Mouse (Mus musculus) intestine, postnatal 0 days (tissue): Measurements from ENCODE around the gene Mras. TPM values are rescaled to one million over a fixed set of nuclear protein-coding genes. Genes with fewer than 3 reads are reported as not detected.

ENCODE experiments used
- ATAC-seq: fragments of 200-750 bp; cut with Nextera tagmentation; 2 replicates; pipeline ENCODE4 v1.8.0; 2017; ENCODE audit warnings: mild to moderate bottlenecking, moderate TSS enrichment, moderate library complexity
- H3K27ac ChIP-seq: fragments of 300-500 bp; sonication (generic); 2 replicates; pipeline ENCODE4 v1.5.1; 2014; ENCODE audit warnings: mild to moderate bottlenecking, low read depth, low read length, moderate library complexity
- H3K27me3 ChIP-seq: fragments of 300-500 bp; sonication (generic); replicated peaks from 2 replicates; pipeline ENCODE4 v1.6.1; 2014; ENCODE audit warnings: low read length, mixed read lengths; ENCODE audit not compliant: control insufficient read depth, insufficient read depth
- H3K36me3 ChIP-seq: fragments of 300-500 bp; sonication (generic); 2 replicates; pipeline ENCODE4 v1.6.1; 2014; ENCODE audit warnings: mild to moderate bottlenecking, moderate library complexity; ENCODE audit not compliant: control insufficient read depth, insufficient read depth
- H3K4me1 ChIP-seq: fragments of 300-500 bp; sonication (generic); replicated peaks from 2 replicates; pipeline ENCODE4 v1.6.1; 2014; ENCODE audit warnings: antibody characterized with exemption, low read length, mixed read lengths; ENCODE audit not compliant: control insufficient read depth, insufficient read depth
- H3K4me2 ChIP-seq: fragments of 300-500 bp; sonication (generic); replicated peaks from 2 replicates; pipeline ENCODE4 v1.6.1; 2014; ENCODE audit warnings: low read depth, mild to moderate bottlenecking, moderate library complexity
- H3K4me3 ChIP-seq: fragments of 300-500 bp; sonication (generic); 2 replicates; pipeline ENCODE4 v1.5.1; 2014; ENCODE audit warnings: low read depth, low read length
- H3K9ac ChIP-seq: fragments of 300-500 bp; sonication (generic); 2 replicates; pipeline ENCODE4 v1.6.1; 2014; ENCODE audit warnings: mild to moderate bottlenecking, low read depth, low read length
- H3K9me3 ChIP-seq: fragments of 300-500 bp; sonication (generic); 2 replicates; pipeline ENCODE4 v1.6.1; 2016; ENCODE audit warnings: mixed run types; ENCODE audit not compliant: control insufficient read depth
- CTCF ChIP-seq: sonication (generic); IDR thresholded peaks from 2 replicates; pipeline ENCODE4 v1.5.1; 2016; ENCODE audit warnings: low read depth, mild to moderate bottlenecking, control low read depth, antibody characterized with exemption, moderate library complexity
- WGBS: fragments of 180-500 bp; shearing (Covaris S2); extraction: QIAGEN DNeasy Blood & Tissue Kit; methylation state at CpG from one replicate; pipeline ENCODE4 v1.1.7; 2014; 5-methylcytosine and 5-hydroxymethylcytosine counted together
- polyA plus RNA-seq: library from polyadenylated mRNA; unstranded; fragments of >200 nt; fragmentation: Nextera tagmentation; extraction: Ambion mirVana; gene quantifications from 2 replicates; pipeline ENCODE4 v1.2.1, GENCODE M21; 2015

Mras gene
- polyA plus RNA-seq, 1 experiment from 2014 or later: 7.6 TPM

GRCm38 (mm10) chr9:99471334-99471733 lies 34.2 kb upstream of the Mras start:
- 36% methylated on average over 7 of the region's 7 CpGs for WGBS
- Histone ChIP-seq H3K27ac (peak overlapping the region; percentile 84), H3K4me2 (no peak overlapping the region; the same call in 1 of the 2 replicates), H3K27me3 (no peaks in the 10 kb centered on the region), H3K4me1 (no peaks in the 10 kb centered on the region), H3K9ac (no peak overlapping the region), H3K36me3 (no peaks in the 10 kb centered on the region; the same call in 1 of the 2 replicates), H3K4me3 (no peak overlapping the region), H3K9me3 (no peaks in the 10 kb centered on the region)
- TF ChIP-seq CTCF: no peak
- peak; percentile 64 for ATAC-seq

DNA sequence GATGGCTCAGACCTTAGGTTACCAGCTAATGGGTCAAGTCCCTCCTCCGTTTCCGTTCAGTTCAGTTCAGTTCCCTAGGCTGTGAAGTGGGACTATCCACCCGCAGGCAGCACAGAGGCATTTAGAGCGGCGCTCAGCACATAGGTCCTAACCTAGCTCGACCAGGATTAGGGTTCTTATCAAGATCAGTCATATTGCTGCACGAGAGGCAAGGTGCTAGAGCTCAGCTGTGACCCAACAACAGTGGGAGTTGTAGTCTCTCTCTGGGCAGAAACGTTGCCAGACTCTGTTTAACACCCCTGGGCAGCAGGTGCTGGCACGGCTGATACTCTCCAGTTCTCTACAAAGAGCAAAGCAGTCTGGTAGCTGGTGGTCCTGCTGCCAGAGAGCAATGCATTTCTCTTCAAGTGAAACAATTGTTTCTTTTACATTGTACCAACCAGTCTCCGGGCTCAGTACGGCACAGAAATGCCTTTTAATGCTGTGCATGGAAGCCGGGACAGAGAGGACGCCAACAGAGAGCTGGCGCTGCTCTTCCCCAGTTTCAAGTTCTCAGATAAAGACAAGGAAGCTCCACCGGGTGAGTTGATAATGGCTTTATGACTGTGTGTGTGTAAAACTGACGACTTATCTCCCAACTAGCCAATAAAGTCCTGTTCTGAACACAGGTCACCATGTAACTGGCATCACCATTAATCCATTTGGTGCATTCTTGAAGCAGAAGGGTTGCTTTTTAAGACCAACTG lies 33.3 kb upstream of the Mras start:
- Histone ChIP-seq H3K9ac (no peak overlapping the region), H3K27ac (peak overlapping the region; percentile 84), H3K4me3 (0 out of 2 replicates have a peak overlapping the region, but pooled peaks have one; percentile 3), H3K9me3 (no peaks in the 10 kb centered on the region), H3K36me3 (no peaks in the 10 kb centered on the region; the same call in 1 of the 2 replicates), H3K4me1 (no peaks in the 10 kb centered on the region), H3K27me3 (no peaks in the 10 kb centered on the region), H3K4me2 (peak overlapping the region; percentile 60)
- peak; percentile 78 for ATAC-seq
- WGBS: 28% methylated on average over 16 of the region's 16 CpGs
- no peak for TF ChIP-seq CTCF

DNA sequence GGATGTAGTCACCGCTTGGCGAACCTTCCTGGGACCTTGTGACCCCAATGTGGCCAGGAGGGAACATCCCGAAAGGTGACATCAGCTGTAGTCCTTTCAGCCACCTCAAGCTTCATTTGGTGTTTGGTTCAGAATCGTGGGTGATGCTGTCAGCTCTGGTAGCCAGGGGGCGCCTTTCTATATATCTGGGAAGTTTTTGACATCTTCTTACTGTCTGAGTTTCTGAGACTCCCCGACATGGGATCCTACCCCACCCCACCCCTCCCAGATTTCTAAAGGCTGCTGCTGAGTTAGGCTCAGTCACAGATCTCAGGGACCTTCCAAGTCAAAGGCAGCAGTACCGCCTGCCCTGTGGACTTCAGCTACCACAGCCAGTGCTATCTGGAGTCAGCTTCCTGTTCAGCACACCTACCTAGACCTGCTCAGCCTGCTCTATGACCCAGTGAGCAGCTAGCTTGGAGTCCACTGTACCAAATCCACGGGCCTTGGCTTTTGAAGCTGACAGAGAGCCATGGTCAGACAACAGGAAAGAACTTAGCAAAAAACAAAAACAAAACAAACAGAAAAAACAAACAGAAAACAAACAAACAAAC lies 32.6 kb upstream of the Mras start:
- peak overlapping the region; percentile 84 for H3K27ac ChIP-seq
- no peaks in the 10 kb centered on the region for H3K27me3 ChIP-seq

DNA sequence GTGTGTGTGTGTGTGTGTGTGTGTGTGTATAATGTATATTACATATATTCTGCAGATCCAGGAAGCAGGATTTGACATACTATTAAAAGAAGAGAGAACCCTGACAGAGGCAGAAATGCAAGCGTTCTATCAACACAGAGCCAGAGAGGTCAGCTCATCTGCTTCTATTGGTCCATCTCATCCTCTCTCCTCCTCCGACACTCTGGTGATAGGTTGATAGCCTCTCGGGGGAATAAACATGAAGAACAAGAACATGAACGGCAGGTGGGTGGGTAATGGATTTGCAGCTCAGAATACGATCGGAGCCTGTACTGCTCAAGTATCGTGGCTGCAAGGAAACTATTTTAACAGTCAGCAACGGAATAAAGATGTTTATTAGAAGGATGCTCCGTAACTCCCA lies 31.4 kb upstream of the Mras start:
- no peak for TF ChIP-seq CTCF
- no peak overlapping the region for H3K4me2 ChIP-seq
- no peaks in the 10 kb centered on the region for H3K9me3 ChIP-seq
- H3K27ac ChIP-seq: no peak overlapping the region
- no peak overlapping the region for H3K9ac ChIP-seq
- WGBS: 72% methylated on average over 9 of the region's 9 CpGs
- ATAC-seq: no peak
- no peak overlapping the region for H3K4me3 ChIP-seq
- no peaks in the 10 kb centered on the region for H3K27me3 ChIP-seq
- H3K4me1 ChIP-seq: no peaks in the 10 kb centered on the region
- H3K36me3 ChIP-seq: no peaks in the 10 kb centered on the region

More for the DNA sequence above, 32.6 kb upstream of the Mras start:
- peak overlapping the region; percentile 60; the same call in 1 of the 2 replicates for H3K4me2 ChIP-seq
- no peaks in the 10 kb centered on the region for H3K4me1 ChIP-seq
- no peak overlapping the region for H3K9ac ChIP-seq
- TF ChIP-seq CTCF: peak; percentile 58
- no peak overlapping the region for H3K4me3 ChIP-seq
- ATAC-seq: peak; percentile 86
- no peaks in the 10 kb centered on the region for H3K9me3 ChIP-seq
- no peaks in the 10 kb centered on the region for H3K36me3 ChIP-seq
- 48% methylated on average over 8 of the region's 8 CpGs for WGBS

DNA sequence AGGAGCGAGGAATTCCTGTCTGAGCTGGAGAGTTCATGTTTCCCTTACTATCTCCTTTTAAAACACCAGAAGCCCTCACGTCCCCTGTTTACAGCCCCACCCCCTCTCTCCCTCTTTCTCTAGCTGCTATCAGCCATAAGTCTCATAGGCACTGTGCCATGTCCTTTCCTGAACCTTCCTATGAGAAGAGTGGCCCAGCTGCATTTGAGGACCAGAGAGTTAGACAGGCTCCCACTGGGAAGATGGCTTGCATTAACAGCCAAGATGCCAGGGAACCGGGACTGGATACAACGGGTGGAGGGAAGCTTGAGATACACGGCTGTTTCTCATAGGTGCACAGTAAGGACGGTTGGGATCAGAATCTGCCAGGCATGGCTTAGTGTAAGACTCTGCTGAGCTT lies 27.7 kb upstream of the Mras start:
- Histone ChIP-seq H3K4me2 (no peak overlapping the region), H3K9ac (no peak overlapping the region), H3K27ac (no peak overlapping the region), H3K9me3 (no peaks in the 10 kb centered on the region), H3K36me3 (no peaks in the 10 kb centered on the region), H3K4me3 (no peak overlapping the region), H3K4me1 (no peaks in the 10 kb centered on the region), H3K27me3 (no peaks in the 10 kb centered on the region)
- 82% methylated on average over 6 of the region's 6 CpGs for WGBS
- ATAC-seq: no peak
- no peak for TF ChIP-seq CTCF

DNA sequence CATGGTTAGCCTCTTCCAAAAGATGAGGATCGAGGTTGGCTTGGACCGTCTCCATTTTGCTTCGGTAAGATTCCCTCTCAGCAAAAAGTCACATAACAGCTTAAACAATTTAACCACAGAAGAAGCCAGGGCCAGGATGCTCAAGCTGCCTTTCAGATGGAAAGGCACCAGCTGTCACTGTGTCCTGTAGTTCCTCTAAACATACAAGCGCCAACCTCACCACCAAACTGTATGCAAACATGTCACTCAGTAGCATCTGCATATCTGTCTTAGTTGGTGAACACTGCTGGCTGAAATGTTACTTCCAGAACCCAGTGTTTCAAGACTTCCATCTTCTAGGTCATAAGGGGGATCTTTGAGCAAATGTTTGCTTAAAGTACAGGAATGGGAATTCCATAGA lies 22.5 kb upstream of the Mras start:
- WGBS: 82% methylated on average over 4 of the region's 4 CpGs
- H3K27me3 ChIP-seq: no peaks in the 10 kb centered on the region
- H3K27ac ChIP-seq: no peak overlapping the region
- no peak overlapping the region for H3K4me2 ChIP-seq
- no peak overlapping the region for H3K9ac ChIP-seq
- H3K9me3 ChIP-seq: no peaks in the 10 kb centered on the region
- TF ChIP-seq CTCF: no peak
- no peak overlapping the region for H3K4me3 ChIP-seq
- no peaks in the 10 kb centered on the region for H3K4me1 ChIP-seq
- ATAC-seq: no peak
- no peaks in the 10 kb centered on the region for H3K36me3 ChIP-seq
